Mouse (Mus musculus): ENCODE measurements around the gene Atp8b3. TPM values are rescaled to one million over a fixed set of nuclear protein-coding genes. Genes with fewer than 3 reads are reported as not detected.

Atp8b3 gene
- polyA plus RNA-seq, 1 experiment from 2014 or later, result 0.76 TPM

- peak overlapping the region; percentile 71; the same call in 1 of the 2 replicates for H3K9ac ChIP-seq (replicated peaks; ENCODE audit: low read length)
- peaks cover 30% of the 10 kb centered on the region for H3K4me1 ChIP-seq (ENCODE audit: control insufficient read depth, insufficient read depth, low read length)
- peak overlapping the region; percentile 91 for H3K4me2 ChIP-seq (ENCODE audit: low read length)
- WGBS, result under 1% methylated on average over 29 of the region's 29 CpGs
- DNase-seq (peak; percentile 79), ATAC-seq (ENCODE audit: low FRiP score, low TSS enrichment) (peak; percentile 4; the same call in 1 of the 2 replicates)
- no peaks in the 10 kb centered on the region for H3K27me3 ChIP-seq (ENCODE audit: control insufficient read depth, insufficient read depth, low read length)
- H3K4me3 ChIP-seq (replicated peaks; ENCODE audit: low read depth, low read length), result peak overlapping the region; percentile 80
- H3K27ac ChIP-seq (replicated peaks; ENCODE audit: low read depth, low read length), result peak overlapping the region; percentile 81
- H3K36me3 ChIP-seq (ENCODE audit: control insufficient read depth, insufficient read depth, low read length), result peaks cover 4% of the 10 kb centered on the region
- no peaks in the 10 kb centered on the region for H3K9me3 ChIP-seq (ENCODE audit: control insufficient read depth, low read length)
Observed at GRCm38 (mm10) chr10:80578131-80578750, 39.3 kb upstream of the Atp8b3 start.

DNA sequence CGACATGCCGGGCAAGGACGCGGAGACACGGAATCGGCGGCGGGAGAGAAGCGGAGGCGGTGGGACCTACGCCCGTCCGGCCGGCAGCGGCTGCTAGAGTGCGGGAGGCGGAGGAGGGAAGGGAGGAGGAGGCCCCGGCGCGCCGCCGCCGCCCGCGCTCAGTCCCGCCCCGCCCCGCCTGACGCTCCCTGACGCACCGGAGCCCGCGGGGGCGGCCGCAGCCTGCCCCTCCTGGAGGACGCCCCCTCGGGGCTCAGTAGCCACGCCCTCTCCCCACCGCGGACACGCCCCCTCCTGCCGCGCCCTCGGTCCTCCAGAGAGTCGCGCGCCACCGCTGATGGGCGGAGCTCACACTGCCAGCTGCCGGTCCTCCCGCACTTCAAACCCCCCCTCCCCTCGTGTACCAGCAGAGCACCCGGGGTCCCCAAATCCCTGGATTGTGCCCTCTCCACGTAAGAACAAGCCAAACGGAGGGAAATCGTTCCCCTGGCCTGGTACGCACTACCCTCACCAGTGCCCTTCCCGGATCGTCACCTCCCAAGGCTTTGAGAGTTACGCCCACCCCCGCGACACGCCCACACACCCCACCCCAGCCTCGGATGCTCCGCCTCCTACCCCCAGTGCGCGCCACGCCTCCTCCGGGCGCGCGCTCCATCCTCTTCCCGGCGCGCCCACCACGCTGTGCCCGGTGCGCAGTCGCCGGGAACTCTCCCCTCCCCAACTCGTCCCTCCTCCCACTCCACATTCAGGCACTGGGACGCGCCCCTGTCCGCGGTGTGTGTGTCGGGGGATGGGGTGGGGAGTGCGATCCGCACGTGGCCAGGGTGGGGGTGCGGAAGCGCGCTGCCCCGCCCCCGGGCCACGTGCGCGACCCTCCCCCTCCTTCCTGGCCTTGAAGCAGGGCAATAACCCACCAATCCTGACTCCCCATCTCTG lies 38.5 kb upstream of the Atp8b3 start, which contains the start of gene Klf16:
Gene Klf16, minus strand, starts transcription at position 127 of the 936 bp plus-strand sequence.
- Histone ChIP-seq H3K4me1 (ENCODE audit: control insufficient read depth, insufficient read depth, low read length) (peaks cover 30% of the 10 kb centered on the region), H3K9ac (replicated peaks; ENCODE audit: low read length) (peak within 1 kb of the TSS; percentile 71), H3K27ac (replicated peaks; ENCODE audit: low read depth, low read length) (peak within 1 kb of the TSS; percentile 81), H3K36me3 (ENCODE audit: control insufficient read depth, insufficient read depth, low read length) (peaks cover 3% of the 10 kb centered on the region; the same call in 1 of the 2 replicates), H3K4me3 (replicated peaks; ENCODE audit: low read depth, low read length) (peak within 1 kb of the TSS; percentile 80), H3K27me3 (ENCODE audit: control insufficient read depth, insufficient read depth, low read length) (no peaks in the 10 kb centered on the region), H3K9me3 (ENCODE audit: control insufficient read depth, low read length) (no peaks in the 10 kb centered on the region), H3K4me2 (ENCODE audit: low read length) (peak within 1 kb of the TSS; percentile 91)
- ATAC-seq (ENCODE audit: low FRiP score, low TSS enrichment), result peak; percentile 83
- DNase-seq, result peak; percentile 93
- WGBS, result under 1% methylated on average over 76 of the region's 97 CpGs

DNA sequence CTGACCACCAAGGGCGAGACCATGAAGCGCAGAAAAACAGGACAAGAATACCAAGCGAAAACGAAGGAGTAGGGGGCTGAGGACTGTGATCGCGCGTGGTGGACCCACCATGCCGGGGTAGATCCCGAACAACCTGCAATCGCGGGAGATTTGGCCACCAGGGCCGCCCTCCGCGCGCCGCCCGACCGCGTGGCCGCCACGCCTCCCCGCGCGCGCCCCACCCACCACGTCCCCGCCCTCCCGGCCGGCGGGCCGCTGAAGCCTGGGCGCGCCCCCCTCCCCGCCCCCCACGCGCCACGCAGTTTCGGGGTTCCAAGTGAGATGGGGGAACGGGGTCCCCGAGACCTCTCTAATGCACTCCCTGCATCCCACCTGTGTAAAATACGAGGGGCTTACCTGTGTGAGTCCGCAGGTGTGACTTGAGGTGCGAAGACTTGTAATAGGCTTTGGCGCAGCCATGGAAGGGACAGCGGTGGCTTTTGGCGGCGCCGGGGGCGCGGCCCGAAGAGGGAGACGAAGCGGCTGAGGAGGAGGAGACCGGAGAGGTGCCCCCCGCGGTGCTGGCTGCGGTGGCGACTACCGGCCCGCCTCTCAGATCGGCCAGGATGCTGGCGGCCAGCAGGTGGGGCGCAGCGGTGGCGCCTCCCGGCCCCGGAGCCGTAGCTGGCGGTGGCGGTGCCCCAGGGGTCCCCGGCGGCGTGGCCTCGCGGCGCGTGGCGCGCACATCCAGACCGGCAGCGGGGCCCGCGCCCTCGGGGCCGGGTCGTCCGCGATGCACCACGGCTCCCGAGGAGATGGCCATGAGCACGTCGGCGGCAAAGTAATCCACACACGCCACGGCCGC lies 37.6 kb upstream of the Atp8b3 start:
- H3K27ac ChIP-seq (replicated peaks; ENCODE audit: low read depth, low read length), result peak overlapping the region; percentile 81
- no peaks in the 10 kb centered on the region for H3K27me3 ChIP-seq (ENCODE audit: control insufficient read depth, insufficient read depth, low read length)
- H3K36me3 ChIP-seq (ENCODE audit: control insufficient read depth, insufficient read depth, low read length), result peaks cover 3% of the 10 kb centered on the region; the same call in 1 of the 2 replicates
- peak; percentile 67 for DNase-seq
- H3K9ac ChIP-seq (replicated peaks; ENCODE audit: low read length), result peak overlapping the region; percentile 71
- no peaks in the 10 kb centered on the region for H3K9me3 ChIP-seq (ENCODE audit: control insufficient read depth, low read length)
- peak; percentile 3; the same call in 1 of the 2 replicates for ATAC-seq (ENCODE audit: low FRiP score, low TSS enrichment)
- H3K4me2 ChIP-seq (ENCODE audit: low read length), result peak overlapping the region; percentile 91
- H3K4me3 ChIP-seq (replicated peaks; ENCODE audit: low read depth, low read length), result peak overlapping the region; percentile 80
- H3K4me1 ChIP-seq (ENCODE audit: control insufficient read depth, insufficient read depth, low read length), result peaks cover 30% of the 10 kb centered on the region
- under 1% methylated on average over 94 of the region's 96 CpGs for WGBS

GRCm38 (mm10) chr10:80575925-80576324 lies 37.0 kb upstream of the Atp8b3 start:
- H3K4me3 ChIP-seq (replicated peaks; ENCODE audit: low read depth, low read length), result peak overlapping the region; percentile 80
- no peak overlapping the region for H3K27ac ChIP-seq (replicated peaks; ENCODE audit: low read depth, low read length)
- peak overlapping the region; percentile 71 for H3K9ac ChIP-seq (replicated peaks; ENCODE audit: low read length)
- H3K4me1 ChIP-seq (ENCODE audit: control insufficient read depth, insufficient read depth, low read length), result peaks cover 36% of the 10 kb centered on the region
- DNase-seq (no peak), ATAC-seq (ENCODE audit: low FRiP score, low TSS enrichment) (no peak)
- no peaks in the 10 kb centered on the region for H3K9me3 ChIP-seq (ENCODE audit: control insufficient read depth, low read length)
- no peaks in the 10 kb centered on the region for H3K27me3 ChIP-seq (ENCODE audit: control insufficient read depth, insufficient read depth, low read length)
- no peaks in the 10 kb centered on the region for H3K36me3 ChIP-seq (ENCODE audit: control insufficient read depth, insufficient read depth, low read length)
- WGBS, result 16% methylated on average over 17 of the region's 17 CpGs
- H3K4me2 ChIP-seq (ENCODE audit: low read length), result peak overlapping the region; percentile 91

GRCm38 (mm10) chr10:80574896-80575295 lies 36.0 kb upstream of the Atp8b3 start:
- no peak for DNase-seq
- H3K27ac ChIP-seq (replicated peaks; ENCODE audit: low read depth, low read length), result no peak overlapping the region
- H3K9ac ChIP-seq (replicated peaks; ENCODE audit: low read length), result no peak overlapping the region
- ATAC-seq (ENCODE audit: low FRiP score, low TSS enrichment), result no peak
- H3K4me3 ChIP-seq (replicated peaks; ENCODE audit: low read depth, low read length), result no peak overlapping the region
- H3K36me3 ChIP-seq (ENCODE audit: control insufficient read depth, insufficient read depth, low read length), result no peaks in the 10 kb centered on the region
- no peak overlapping the region for H3K4me2 ChIP-seq (ENCODE audit: low read length)
- H3K4me1 ChIP-seq (ENCODE audit: control insufficient read depth, insufficient read depth, low read length), result peaks cover 42% of the 10 kb centered on the region
- 81% methylated on average over 3 of the region's 3 CpGs for WGBS
- H3K27me3 ChIP-seq (ENCODE audit: control insufficient read depth, insufficient read depth, low read length), result no peaks in the 10 kb centered on the region
- no peaks in the 10 kb centered on the region for H3K9me3 ChIP-seq (ENCODE audit: control insufficient read depth, low read length)

DNA sequence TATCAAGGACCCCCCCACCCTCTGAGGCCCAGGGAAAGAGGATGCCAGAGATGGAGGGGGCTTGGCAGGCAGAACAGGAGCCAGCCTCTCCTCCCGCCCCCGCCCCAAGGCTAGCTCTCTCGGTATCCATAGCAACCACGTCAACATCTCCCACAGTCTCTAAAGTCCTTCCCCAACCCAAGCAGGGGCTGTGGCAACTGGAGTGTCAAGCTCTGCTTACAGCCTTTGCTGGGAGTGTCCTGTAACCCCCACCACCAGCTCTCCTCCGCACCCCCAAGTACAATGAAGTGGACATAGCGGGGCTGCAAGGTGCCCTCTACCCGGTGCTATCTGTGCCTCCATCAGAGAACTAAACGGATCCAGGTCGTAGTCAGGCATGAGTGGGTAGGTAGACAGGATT lies 35.0 kb upstream of the Atp8b3 start:
- DNase-seq (peak; percentile 40), ATAC-seq (ENCODE audit: low FRiP score, low TSS enrichment) (no peak)
- H3K9me3 ChIP-seq (ENCODE audit: control insufficient read depth, low read length), result no peaks in the 10 kb centered on the region
- no peak overlapping the region; the same call in 1 of the 2 replicates for H3K9ac ChIP-seq (replicated peaks; ENCODE audit: low read length)
- H3K4me3 ChIP-seq (replicated peaks; ENCODE audit: low read depth, low read length), result no peak overlapping the region
- H3K36me3 ChIP-seq (ENCODE audit: control insufficient read depth, insufficient read depth, low read length), result 0 out of 2 replicates have a peak, but pooled peaks cover under 1% of the 10 kb centered on the region
- H3K4me2 ChIP-seq (ENCODE audit: low read length), result no peak overlapping the region
- peaks cover 42% of the 10 kb centered on the region for H3K4me1 ChIP-seq (ENCODE audit: control insufficient read depth, insufficient read depth, low read length)
- H3K27ac ChIP-seq (replicated peaks; ENCODE audit: low read depth, low read length), result peak overlapping the region; percentile 37; the same call in 1 of the 2 replicates
- WGBS, result 49% methylated on average over 9 of the region's 9 CpGs
- no peaks in the 10 kb centered on the region for H3K27me3 ChIP-seq (ENCODE audit: control insufficient read depth, insufficient read depth, low read length)

GRCm38 (mm10) chr10:80572477-80572876 lies 33.6 kb upstream of the Atp8b3 start:
- H3K36me3 ChIP-seq (ENCODE audit: control insufficient read depth, insufficient read depth, low read length), result peaks cover 10% of the 10 kb centered on the region
- WGBS, result 80% methylated on average over 2 of the region's 2 CpGs

More at GRCm38 (mm10) chr10:80572477-80572876, 33.6 kb upstream of the Atp8b3 start:
- Histone ChIP-seq H3K27ac (replicated peaks; ENCODE audit: low read depth, low read length) (no peak overlapping the region), H3K4me2 (ENCODE audit: low read length) (no peak overlapping the region), H3K4me3 (replicated peaks; ENCODE audit: low read depth, low read length) (no peak overlapping the region), H3K9me3 (ENCODE audit: control insufficient read depth, low read length) (no peaks in the 10 kb centered on the region), H3K27me3 (ENCODE audit: control insufficient read depth, insufficient read depth, low read length) (no peaks in the 10 kb centered on the region), H3K9ac (replicated peaks; ENCODE audit: low read length) (no peak overlapping the region), H3K4me1 (ENCODE audit: control insufficient read depth, insufficient read depth, low read length) (peaks cover 37% of the 10 kb centered on the region)
- ATAC-seq (ENCODE audit: low FRiP score, low TSS enrichment) (no peak), DNase-seq (no peak)

All from midbrain, embryonic 14.5 days (tissue).